Mouse (Mus musculus): ENCODE results near the gene Usb1.
A peak's percentile ranks its signal among the peaks of the same experiment; 100 is the strongest.

Gene Usb1

DNA sequence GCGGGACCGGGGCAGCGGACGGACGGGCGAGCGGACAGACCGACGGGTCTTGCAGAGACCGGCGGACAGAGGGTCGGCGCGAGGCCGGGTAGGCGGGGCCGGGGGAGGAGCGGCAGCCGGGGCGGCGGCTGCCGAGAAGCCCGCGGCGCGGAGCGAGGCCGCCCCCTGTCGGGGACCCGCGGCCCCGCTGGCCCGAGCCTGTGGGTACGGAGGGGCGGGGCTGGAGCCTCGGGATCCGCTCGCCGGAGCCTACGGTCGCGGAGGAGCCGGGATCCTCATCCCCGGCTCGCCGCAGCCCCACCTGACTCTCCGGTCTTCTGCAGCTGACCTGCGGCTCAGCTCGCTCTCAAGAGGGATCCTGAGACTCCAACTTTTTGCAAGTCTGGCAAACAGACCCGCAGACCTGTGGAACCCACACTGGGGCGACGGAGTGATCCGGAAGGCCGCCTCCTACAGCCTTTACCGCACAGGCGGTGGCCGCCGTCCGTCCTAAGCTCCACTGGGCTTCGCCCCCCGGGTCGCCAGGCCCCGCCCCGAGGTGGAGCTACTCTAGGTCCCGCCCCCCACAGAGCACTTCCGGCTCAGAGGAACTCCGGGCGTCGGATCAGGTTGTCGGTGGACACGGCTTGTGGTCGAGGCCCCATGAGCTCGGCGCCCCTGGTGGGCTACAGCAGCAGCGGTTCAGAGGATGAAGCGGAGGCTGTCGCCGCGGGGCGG is at the start of gene Usb1, which contains the start of gene Zfp319:
Usb1 (plus strand) TSS at position 565 of the 717 bp plus-strand sequence.
Zfp319 (minus strand) TSS at position 231 of the 717 bp plus-strand sequence.
- peak; percentile 95 to 97 for DNase-seq

DNA sequence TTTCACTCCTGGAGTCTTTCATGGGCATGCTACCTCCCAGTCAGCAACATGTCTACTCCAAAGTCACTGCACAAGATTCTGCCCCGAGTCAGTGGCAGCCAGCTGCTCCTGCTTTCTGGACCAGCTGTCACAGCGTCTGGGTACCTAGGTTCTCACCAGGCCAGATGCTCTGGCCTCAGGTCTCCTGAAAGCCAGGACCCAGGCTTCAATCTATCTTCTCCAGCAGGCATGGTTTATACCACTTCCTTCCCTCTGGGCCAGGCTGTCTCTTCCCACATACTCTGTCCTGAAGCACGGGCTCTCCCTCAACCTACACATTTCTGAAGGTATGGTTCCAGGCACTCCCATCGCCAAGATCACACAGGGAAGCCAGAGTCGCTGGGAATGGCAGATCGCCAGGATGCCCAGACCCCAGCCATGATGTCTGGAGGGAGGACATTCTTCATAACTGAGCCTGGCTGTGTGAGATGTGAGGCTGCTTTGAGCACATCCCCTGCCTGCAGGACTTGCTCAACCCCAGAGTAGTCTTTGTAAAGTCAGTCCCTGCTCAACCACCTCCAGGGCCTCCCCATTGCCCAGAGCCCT is 42.9 kb upstream of the Usb1 start:
- DNase-seq: no peak

DNA sequence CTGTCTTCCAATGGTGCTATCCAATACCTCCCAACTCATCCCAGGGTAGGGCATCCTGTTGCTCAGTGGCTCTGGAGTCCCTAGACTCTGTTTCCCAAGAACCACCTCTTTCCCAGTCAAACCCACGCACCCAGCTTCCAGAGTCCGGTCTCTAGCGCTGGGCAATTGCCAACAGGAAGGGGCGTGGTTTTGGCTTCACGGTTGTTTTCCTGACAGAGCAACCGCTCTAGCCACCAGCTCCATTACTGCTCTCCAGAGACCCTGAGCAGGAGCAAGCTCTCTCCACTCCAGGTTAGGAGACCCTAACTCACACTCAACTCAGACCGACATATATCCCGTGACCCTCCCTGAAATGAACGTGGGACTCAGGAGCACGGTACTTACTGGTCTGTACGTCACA is 38.9 kb upstream of the Usb1 start:
- peak; percentile 92 to 95 for DNase-seq

- peak; percentile 55 to 64 for DNase-seq
Measured at GRCm38 (mm10) chr8:95293891-95294290, 38.2 kb upstream of the Usb1 start.

DNA sequence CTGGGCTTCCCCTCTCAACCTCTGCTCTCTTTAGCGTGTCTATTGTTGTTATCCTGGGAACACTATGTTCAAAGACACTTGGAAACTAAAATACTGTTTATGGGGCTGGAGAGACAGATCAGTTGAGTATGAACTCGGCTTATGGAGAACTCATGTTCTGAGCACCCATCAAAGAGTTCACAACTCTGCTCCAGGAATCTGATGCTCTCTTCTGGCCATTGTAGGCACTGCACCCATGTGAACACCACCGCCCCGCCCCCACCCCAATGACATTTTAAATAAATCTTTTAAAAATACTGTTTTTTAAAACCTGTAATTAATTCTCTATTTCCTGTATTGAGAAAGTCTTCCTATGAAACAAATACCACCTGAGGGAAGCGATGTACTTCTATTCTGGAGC is 29.7 kb upstream of the Usb1 start:
- peak; percentile 26 to 79 for DNase-seq

DNA sequence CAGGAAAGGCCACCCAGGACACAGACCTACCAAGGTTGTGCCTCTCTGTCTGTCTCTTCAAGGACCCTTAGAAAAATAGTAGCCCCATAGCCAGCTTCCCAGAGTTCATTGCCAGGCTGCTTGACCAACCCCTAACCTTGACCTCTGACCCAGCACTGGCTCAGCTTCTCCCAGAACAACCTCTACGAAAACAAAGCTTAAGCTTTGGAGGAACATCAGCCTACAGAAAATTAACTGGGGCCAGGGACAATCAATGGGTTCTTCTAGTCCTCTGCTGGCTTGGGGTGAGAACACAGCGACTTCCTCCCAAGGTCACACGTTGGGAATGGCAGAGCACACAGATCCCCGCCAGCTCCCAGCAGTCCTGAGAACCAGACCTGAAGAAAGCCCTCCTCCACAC is 26.6 kb upstream of the Usb1 start:
- DNase-seq: no peak

DNA sequence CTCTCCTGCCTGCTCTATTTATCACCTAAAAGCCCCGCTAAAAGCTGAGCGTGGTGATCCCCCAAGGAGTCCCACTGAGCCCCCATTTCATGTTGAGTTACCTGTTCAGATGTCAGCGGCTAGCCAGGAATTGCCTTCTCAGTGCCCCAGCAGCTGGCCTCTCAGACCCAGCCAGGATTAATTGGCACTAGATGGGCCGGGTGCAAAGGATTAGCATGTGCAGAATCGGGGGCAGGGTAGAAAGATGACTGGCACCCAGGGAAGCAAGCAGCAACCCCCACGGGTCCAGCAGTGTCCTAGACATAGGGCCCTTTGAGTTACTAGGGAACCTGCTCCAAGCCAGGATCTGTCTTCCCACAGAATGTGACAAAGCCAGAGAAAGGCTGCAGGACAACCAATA is 25.7 kb upstream of the Usb1 start, which contains the start of gene Cngb1:
Cngb1 (minus strand) TSS at position 155 of the 400 bp plus-strand sequence.
- DNase-seq: no peak

DNA sequence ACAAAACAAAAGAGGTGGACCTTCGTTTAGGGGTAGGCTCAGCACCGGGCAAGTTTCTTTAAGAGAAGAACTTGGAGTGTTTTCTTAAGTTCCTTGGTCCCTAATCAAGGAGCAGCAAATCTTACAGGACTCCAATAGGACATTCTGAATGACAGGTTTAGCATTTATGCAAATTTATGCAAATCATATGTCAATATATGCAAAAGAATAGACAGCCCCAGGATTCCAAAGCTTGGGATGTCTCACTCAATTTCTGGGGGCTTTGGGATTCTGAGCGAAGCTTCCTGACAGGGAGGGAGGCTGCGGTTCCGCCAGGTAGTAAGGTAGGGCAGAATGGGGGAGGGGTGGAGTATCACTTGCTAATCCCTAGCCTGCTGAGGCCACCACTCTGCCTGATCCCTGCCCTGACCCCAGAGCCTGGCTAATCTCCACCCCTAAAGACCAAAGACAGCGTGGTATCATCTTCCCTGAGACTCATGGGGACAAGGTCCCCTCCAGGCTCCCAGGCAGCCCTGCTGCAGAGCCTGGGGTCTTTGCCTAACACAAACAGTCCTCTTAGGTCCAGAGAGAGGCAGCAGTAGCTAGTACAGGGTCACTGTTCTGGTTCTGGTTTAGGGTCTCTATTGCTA is 21.6 kb upstream of the Usb1 start, which contains the start of gene Tepp:
Tepp (plus strand) TSS at position 225 of the 629 bp plus-strand sequence.
- no peak for DNase-seq

DNA sequence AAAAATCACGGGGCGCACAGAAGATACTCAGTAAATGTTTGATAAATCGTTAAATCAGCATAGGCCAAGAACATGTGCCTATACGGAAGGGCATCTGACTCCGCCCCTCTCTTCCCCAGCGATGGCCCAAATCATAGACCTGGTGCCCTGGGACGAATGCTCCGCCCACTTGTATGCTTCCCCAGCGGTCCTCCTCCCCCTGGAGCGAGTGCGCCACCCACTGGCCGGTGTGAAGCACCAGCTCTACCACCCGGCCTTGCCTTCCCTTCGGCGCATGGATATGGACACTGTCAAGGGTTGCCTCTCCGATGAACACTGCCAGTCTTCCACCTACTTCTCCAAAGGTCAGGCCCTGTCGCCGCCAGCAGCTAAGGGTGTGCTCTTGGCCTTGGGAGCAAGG is 19.2 kb upstream of the Usb1 start:
- DNase-seq: peak in 1 of 2 experiments; percentile 48

- no peak for DNase-seq
Measured at GRCm38 (mm10) chr8:95313857-95314256, 18.2 kb upstream of the Usb1 start.

- no peak for DNase-seq
Measured at GRCm38 (mm10) chr8:95314707-95315106, 17.4 kb upstream of the Usb1 start.

DNA sequence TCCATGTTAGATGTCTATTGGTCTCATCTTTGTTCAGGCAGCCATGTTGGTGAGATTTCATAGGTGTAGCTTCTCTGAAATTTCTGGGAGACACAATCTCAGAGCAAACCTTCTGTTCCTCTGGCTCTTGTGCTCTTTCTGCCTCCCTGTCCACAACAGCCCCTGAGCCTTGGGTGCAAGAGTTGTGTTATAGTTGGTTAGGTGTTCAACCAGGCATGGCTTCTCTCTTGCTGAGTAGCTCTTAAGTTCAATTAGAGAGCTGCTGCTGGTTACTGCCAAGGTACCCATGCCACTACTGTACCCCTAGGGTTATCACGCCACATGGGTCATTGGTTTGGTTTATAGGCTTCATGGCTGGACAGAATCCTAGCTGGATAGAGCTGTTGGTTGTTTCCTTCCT is 16.7 kb upstream of the Usb1 start:
- DNase-seq: peak; percentile 24 to 25

DNA sequence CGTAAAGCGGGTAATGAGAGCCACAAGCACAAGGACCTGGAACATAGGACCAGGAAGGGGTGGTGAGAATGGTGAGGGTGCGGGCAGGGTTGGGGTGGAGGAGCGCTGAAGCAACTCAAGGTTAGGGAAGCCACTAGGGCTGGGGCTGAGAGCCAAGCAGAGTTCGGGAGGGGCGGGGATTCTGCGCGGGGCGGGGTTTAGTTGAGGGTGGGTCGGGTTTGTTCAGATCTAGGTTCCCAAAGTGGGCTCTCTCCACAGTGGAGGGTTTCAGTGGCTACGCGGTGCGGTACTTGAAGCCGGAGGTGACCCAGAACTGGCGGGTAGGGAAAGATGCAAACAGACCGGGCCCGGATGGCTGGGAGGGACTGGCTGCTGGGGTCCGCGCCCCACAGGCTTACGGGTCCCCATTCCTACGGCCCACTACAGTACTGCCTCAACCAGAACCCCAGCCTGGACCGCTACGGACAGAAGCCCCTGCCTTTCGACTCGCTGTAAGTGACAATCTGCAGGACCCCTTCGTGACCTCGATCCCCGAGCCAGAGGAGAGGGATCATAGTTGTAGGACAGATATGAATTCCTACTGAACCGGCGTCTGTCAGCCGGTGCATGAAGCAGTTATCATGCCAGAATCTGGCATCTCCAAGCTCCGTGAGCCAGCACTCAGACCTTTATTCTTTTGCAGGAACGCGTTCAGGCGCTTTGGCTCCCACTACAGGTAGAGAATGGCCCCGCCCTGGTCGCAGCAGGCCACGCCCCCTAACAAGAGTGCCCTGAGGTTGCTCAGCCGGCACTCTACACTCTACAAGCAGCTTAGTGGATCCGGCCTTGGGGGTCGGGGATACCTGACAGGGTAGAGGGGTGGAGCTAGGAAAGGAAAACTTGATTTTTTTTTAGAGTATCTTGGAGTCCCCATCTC is 11.6 kb upstream of the Usb1 start:
- peak; percentile 89 to 94 for DNase-seq

GRCm38 (mm10) chr8:95323201-95323600 is 8.9 kb upstream of the Usb1 start:
- DNase-seq: no peak

DNA sequence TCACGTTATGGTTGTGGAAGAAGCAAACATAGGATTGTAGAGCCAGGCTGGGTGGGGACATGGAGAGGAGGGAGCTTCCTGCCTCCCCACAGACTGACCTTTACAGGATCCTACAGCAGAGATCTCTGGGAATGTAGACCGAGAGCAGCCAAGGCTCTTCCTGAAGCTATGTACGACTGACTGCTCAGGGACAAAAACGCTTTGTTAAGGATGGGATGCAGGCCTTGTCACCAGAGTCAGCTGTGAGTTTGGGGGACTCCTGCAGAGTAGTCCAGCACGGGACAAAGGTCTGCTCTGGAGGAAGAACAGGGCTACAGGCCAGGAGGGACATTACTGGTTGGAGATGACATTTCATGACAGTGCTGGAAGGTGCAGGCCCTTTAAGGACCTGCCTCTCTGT is 7.4 kb upstream of the Usb1 start:
- DNase-seq: no peak

- DNase-seq: no peak
Measured at GRCm38 (mm10) chr8:95326822-95327221, 5.3 kb upstream of the Usb1 start.

DNA sequence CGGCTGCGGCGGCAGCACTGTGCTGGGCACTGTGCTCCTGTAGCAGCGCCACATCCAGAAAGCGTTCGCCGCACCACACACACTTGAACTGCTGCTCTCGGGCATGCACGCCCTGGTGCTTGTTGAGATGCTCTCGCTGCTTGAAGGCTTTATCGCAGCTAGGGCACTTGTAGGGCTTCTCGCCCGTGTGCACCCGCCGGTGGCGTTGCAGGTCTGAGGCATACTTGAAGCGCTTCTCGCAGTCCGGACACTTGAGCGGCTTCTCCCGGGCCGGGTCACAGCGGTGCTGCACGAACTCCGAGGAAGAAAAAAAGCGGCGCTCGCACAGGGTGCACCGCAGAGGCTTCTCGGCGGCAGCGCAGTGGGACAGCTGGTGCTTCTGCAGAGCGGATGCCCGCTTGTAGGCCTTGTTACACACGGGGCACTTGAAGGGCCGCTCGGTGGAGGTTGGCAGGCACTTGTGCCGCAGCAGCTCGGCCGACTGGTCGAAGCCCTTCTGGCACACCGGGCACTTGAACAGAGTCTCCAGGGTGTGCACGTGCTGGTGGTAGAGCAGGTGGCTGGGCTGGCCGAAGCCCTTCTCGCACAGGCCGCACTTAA is 4.1 kb upstream of the Usb1 start:
- DNase-seq: no peak

- no peak for DNase-seq
Measured at GRCm38 (mm10) chr8:95330367-95330766, 1.7 kb upstream of the Usb1 start.

DNA sequence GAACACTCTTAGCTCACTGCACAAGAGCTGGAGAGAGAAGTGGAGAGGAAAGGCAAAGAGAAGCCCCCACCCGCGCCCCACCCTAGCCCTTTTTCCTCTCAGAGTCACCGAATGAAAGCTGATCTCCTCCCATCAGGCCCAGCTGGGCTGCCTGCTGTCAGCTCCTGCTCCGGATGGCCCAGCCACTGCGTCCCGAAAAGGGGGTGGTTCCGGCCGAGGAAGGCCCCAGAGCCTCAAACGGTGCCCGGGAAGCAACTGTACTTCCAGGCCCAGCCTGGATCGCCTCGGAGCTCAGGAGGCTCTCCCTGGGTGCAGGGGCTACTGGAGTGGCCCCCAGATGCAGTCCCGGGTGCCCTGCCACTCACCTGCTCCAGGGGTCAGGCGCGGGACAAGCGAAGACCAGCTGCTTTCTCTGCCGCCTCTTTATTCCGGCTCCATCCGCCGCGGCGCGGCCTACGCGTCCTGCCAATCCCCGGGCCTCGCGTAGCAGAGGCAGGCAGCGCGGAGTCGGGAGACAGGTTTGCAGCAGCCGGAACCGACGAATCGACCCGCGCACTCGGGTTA is 846 bp upstream of the Usb1 start:
- DNase-seq: peak; percentile 62 to 78

DNA sequence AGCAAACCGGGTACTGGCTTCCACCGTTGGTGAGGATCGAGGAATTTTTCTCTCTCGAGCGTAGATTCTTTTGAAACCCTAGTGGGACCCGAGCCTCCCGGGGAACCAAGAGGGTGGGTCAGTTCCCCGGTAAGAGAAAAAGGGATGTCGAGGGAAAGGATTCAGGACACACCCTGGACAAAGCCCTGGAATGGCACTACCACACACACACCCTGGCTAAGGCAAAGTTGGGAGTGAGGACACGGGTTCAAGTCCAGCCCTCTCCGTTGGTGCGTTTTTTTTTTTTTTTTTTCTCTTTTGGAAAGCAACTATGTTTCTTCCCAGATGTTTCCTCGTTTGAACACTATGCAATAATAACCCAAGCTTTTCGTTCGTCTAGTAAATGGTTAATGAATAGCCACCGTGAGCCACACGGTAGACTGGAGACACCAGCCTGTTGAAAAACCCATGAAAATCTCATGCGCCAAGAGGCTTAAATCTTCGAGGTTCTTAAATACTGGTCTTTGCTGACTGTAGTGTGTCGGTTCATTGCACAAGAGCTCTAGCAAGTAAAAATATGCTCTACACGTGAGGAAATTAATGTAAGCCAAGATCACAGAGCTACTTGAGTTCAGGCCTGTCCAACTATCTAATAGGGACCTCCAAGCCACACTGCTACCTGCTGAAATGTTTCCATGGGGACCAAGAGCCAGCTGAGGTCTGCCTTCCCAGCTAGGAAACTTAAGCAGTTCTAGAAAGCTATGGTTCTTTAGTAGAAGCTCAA is 534 bp downstream of the Usb1 start:
- no peak for DNase-seq

- DNase-seq: no peak
Measured at GRCm38 (mm10) chr8:95335706-95336105, 3.6 kb downstream of the Usb1 start.

All from kidney, postnatal 36 days (tissue).